Mouse (Mus musculus) midbrain, embryonic 13.5 days (tissue): ENCODE results near the gene Hoxd4. TPM values are rescaled to one million over a fixed set of nuclear protein-coding genes. Genes with fewer than 3 reads are reported as not detected.

Experiments
- ATAC-seq: fragments of 200-750 bp; cut with Nextera tagmentation; 2 replicates; pipeline ENCODE4 v1.8.0; 2017; ENCODE audit warnings: mild to moderate bottlenecking, moderate TSS enrichment, moderate library complexity
- H3K27ac ChIP-seq: fragments of 300-500 bp; sonication (generic); 2 replicates; pipeline ENCODE4 v1.5.1; 2015; ENCODE audit warnings: inconsistent platforms, mild to moderate bottlenecking, moderate library complexity
- H3K27me3 ChIP-seq: fragments of 300-500 bp; sonication (generic); 2 replicates; pipeline ENCODE4 v1.6.1; 2015; ENCODE audit warnings: mild to moderate bottlenecking, inconsistent platforms
- H3K36me3 ChIP-seq: fragments of 300-500 bp; sonication (generic); 2 replicates; pipeline ENCODE4 v1.6.1; 2015; ENCODE audit warnings: mild to moderate bottlenecking, inconsistent platforms
- H3K4me1 ChIP-seq: fragments of 300-500 bp; sonication (generic); replicated peaks from 2 replicates; pipeline ENCODE4 v1.6.1; 2015; ENCODE audit warnings: inconsistent platforms
- H3K4me2 ChIP-seq: fragments of 300-500 bp; sonication (generic); replicated peaks from 2 replicates; pipeline ENCODE4 v1.6.1; 2015; ENCODE audit warnings: moderate library complexity, mild to moderate bottlenecking, inconsistent platforms
- H3K4me3 ChIP-seq: fragments of 300-500 bp; sonication (generic); replicated peaks from 2 replicates; pipeline ENCODE4 v1.5.1; 2015; ENCODE audit warnings: mild to moderate bottlenecking, inconsistent platforms
- H3K9ac ChIP-seq: fragments of 300-500 bp; sonication (generic); replicated peaks from 2 replicates; pipeline ENCODE4 v1.6.1; 2015; ENCODE audit warnings: mild to moderate bottlenecking, inconsistent platforms
- H3K9me3 ChIP-seq: fragments of 300-500 bp; sonication (generic); 2 replicates; pipeline ENCODE4 v1.6.1; 2016; ENCODE audit warnings: mild to moderate bottlenecking, inconsistent platforms
- WGBS: fragments of 180-500 bp; shearing (Covaris S2); methylation state at CpG from one replicate; pipeline ENCODE4 v1.1.7; 2015; 5-methylcytosine and 5-hydroxymethylcytosine counted together
- polyA plus RNA-seq: library from polyadenylated mRNA; unstranded; fragments of >200 nt; fragmentation: Nextera tagmentation; extraction: Ambion mirVana; gene quantifications from 2 replicates; pipeline ENCODE4 v1.2.1, GENCODE M21; 2015

Hoxd4 gene
- polyA plus RNA-seq = not detected in 2 replicates

DNA sequence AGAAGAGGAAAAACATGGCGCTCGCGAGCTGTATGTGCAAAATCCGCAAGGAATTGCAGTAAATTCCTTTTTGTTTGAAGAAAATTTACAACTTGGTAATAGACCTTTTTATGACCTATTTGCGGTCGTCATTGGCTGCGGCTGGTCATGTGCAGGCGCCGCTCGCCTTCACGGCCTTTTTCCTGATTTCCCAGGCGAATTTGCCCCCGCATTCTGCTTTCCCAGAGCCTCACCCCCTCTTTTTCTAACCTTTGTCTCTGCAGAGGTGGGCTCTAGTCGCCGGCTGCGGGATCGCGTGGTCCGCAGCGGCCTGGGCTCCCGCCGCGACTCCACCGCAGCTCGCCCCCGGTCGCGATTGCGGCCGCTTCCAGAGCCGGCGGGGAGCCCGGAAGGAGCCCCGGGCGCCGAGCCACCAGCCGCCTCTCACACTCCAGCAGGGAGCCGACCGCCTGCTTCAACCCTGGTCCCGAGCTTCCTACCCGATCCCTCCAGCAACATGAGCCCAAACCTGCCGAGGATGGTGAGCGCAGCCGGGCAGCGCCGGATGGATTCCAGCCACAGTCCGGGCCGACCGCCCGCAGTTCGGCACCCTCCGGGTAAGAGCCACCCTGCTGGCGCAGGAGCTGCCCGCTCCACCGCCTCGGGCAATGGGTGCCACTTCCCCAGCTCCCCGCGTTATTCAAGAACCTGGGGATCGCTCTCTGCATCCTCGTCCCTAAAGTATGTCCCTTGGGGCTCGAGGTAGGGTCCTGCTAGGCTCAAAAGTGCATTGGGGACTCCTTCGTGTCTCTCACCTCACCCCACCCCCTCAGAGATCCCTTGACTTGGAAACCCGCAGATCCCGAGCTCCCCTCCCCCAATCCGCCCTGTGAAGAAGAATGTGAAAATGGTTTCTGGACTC lies at the start of gene Hoxd4, which contains the start of gene Hoxd3:
Hoxd4 (plus strand) TSS at position 209 of the 901 bp plus-strand sequence.
Hoxd3 (plus strand) TSS at position 207 of the 901 bp plus-strand sequence.
- H3K9ac ChIP-seq = no peak within 1 kb of the TSS

DNA sequence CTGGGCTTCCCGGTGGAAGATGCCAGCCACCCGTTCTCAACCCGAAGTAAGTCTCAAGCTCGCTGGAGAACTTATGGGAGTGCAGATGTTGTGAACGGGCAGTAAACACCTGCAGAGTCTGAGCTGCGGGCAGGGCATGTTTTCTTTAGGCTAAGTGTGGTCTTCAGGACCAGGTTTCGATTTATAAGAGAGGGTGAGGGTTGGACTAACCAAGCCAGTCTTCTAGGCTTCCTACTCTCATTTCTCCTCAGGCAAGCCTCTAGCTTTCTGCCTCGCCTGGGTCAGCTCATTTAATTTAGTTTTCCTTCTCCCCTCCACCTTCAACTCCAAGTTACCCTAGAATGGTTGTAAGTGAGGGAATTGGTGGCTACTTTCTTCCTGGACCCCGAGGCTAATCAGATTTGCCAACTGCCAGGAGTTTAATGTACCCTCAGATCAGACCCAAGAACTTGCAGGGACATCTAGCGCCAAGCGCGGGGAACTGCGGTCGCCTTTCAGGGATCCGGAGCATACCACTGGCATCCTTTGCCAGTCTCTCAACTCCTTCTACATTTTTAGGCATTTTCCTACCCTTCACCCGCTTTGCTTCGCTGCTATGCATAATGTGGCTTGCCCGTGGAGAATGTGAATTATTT lies 48.3 kb upstream of the Hoxd4 start:
- Histone ChIP-seq H3K36me3 (no peaks in the 10 kb centered on the region), H3K9me3 (no peaks in the 10 kb centered on the region), H3K4me1 (peaks cover 7% of the 10 kb centered on the region), H3K27ac (no peak overlapping the region), H3K4me3 (no peak overlapping the region), H3K9ac (no peak overlapping the region), H3K4me2 (no peak overlapping the region), H3K27me3 (peaks cover 99% of the 10 kb centered on the region)
- 5% methylated on average over 18 of the region's 18 CpGs for WGBS
- no peak for ATAC-seq

More for the DNA sequence above, at the start of gene Hoxd4, which contains the start of gene Hoxd3:
- peaks cover 99% of the 10 kb centered on the region for H3K27me3 ChIP-seq
- WGBS = 1% methylated on average over 65 of the region's 65 CpGs
- H3K4me3 ChIP-seq = peak within 1 kb of the TSS; percentile 12
- H3K27ac ChIP-seq = no peak within 1 kb of the TSS
- ATAC-seq = 0 out of 2 replicates have a peak, but pooled peaks have one; percentile 17
- H3K4me1 ChIP-seq = peaks cover 6% of the 10 kb centered on the region
- H3K9me3 ChIP-seq = no peaks in the 10 kb centered on the region
- H3K36me3 ChIP-seq = no peaks in the 10 kb centered on the region
- H3K4me2 ChIP-seq = peak within 1 kb of the TSS; percentile 34

DNA sequence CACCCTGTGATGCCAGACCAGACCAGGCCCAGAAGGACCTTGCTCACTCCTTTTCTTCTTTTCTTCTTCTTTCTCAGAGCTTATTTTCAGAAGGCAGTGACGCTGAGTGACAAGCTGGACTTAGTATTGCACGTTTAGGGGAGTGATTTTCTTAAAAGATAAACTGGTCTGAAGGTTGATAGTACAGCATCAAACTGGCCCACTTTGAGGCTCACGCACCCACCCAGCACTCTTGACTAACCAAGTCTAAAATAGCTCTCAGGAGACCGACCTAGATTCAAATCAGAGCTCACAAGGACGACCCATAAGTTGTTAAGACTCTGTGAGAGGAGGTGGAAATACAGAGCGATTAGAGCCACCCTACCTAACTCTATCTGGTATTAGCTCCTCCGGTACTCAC lies 45.3 kb upstream of the Hoxd4 start:
- ATAC-seq = no peak
- H3K27ac ChIP-seq = no peak overlapping the region

DNA sequence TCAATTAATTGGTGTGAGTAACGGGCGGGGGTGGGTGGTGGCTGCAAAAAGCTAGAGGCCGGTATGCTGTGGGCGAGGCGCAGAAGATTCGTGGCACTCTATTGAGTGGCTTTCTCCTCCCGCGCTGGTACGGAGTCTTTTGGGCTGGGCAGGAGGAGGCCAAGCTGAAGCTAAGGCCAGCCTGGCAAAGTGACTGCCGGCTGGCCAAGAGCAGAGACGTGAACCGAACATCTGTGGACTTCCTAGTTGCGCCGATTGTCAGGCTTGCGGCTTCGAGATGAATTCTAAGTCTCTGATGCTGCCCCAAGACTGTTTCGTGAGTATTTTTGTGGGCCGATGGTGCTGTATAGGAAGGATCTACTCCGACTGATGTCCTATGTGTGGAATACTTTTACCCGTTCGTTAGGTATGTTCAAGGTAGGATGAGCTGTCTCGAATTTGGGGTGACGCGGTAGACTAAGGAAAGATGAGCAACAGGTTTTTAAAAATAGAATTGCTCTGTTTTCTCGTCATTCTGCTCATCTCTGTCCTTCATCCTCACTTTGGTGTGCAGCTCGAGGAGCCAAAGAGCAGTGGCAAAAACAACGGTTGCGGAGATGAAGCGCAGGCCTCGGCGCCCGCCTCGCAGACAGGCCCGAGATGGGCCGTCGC lies 44.4 kb upstream of the Hoxd4 start:
- Histone ChIP-seq H3K4me1 (peaks cover 7% of the 10 kb centered on the region), H3K9ac (no peak overlapping the region), H3K4me2 (no peak overlapping the region), H3K27me3 (peaks cover 98% of the 10 kb centered on the region), H3K4me3 (no peak overlapping the region), H3K9me3 (no peaks in the 10 kb centered on the region), H3K27ac (no peak overlapping the region), H3K36me3 (no peaks in the 10 kb centered on the region)
- no peak for ATAC-seq
- 1% methylated on average over 36 of the region's 36 CpGs for WGBS

More for the DNA sequence above, 45.3 kb upstream of the Hoxd4 start:
- Histone ChIP-seq H3K9ac (no peak overlapping the region), H3K9me3 (no peaks in the 10 kb centered on the region), H3K27me3 (peaks cover 98% of the 10 kb centered on the region), H3K4me1 (peaks cover 10% of the 10 kb centered on the region), H3K4me3 (no peak overlapping the region), H3K36me3 (no peaks in the 10 kb centered on the region), H3K4me2 (no peak overlapping the region)
- 1% methylated on average over 7 of the region's 7 CpGs for WGBS

DNA sequence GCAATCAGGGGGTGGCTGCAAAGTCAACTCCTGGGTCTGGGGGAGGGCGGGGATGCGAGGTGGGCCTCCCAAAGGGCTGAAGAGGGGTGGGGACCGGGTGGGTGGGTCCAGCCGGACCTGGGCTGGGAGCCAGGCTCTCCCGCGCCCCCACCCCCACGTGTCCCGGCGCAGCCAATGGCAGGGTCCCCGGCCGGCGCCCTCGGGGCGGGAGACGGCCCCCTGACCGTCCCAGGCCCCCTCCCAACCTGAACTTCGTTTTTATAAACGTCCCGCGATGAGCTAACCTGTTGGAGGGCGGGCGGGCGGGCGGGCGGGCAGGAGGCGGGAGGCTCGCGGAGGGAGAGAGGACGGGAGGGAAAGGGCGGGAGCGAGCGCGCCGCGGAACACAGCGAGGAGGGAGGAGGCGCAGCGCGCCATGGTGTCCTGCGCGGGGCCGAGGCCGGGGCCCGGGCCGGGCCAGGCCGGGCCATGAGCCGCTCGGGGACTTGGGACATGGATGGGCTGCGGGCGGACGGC lies 43.8 kb upstream of the Hoxd4 start, which contains the start of gene Hoxd13:
Hoxd13 (plus strand) TSS at position 469 of the 516 bp plus-strand sequence.
- Histone ChIP-seq H3K9ac (0 out of 2 replicates have a peak within 1 kb of the TSS, but pooled peaks have one; percentile 32), H3K4me3 (peak within 1 kb of the TSS; percentile 27), H3K9me3 (no peaks in the 10 kb centered on the region), H3K36me3 (no peaks in the 10 kb centered on the region), H3K4me1 (peaks cover 11% of the 10 kb centered on the region), H3K27ac (no peak within 1 kb of the TSS), H3K27me3 (peaks cover 98% of the 10 kb centered on the region), H3K4me2 (peak within 1 kb of the TSS; percentile 49)
- 0% methylated on average over 8 of the region's 51 CpGs for WGBS
- peak; percentile 47; the same call in 1 of the 2 replicates for ATAC-seq

DNA sequence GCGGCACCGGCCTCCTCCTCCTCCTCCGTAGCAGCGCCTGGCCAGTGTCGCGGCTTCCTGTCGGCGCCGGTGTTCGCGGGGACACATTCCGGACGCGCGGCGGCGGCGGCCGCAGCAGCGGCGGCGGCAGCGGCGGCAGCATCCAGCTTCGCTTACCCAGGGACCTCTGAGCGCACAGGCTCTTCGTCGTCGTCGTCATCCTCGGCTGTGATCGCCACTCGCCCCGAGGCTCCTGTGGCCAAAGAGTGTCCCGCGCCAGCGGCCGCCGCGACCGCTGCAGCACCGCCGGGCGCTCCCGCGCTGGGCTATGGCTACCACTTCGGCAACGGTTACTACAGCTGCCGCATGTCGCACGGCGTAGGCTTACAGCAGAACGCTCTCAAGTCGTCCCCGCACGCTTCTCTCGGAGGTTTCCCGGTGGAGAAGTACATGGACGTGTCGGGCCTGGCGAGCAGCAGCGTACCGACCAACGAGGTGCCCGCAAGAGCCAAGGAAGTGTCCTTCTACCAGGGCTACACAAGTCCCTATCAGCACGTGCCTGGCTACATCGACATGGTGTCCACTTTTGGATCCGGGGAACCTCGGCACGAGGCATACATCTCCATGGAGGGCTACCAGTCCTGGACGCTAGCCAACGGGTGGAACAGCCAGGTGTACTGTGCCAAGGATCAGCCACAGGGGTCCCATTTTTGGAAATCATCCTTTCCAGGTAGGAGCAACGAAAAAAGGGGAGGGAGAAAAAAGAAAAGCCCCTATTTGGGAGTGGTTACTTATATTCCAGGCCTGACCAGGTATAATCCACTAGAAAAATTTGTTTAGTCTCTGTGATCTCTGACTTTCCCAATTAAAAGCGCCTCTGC lies 43.1 kb upstream of the Hoxd4 start:
- H3K27ac ChIP-seq = no peak overlapping the region
- H3K4me1 ChIP-seq = peaks cover 12% of the 10 kb centered on the region
- H3K4me2 ChIP-seq = peak overlapping the region; percentile 49
- peaks cover 98% of the 10 kb centered on the region for H3K27me3 ChIP-seq
- under 1% methylated on average over 50 of the region's 74 CpGs for WGBS
- peak overlapping the region; percentile 27 for H3K4me3 ChIP-seq
- ATAC-seq = peak; percentile 70
- no peaks in the 10 kb centered on the region for H3K36me3 ChIP-seq
- H3K9ac ChIP-seq = 0 out of 2 replicates have a peak overlapping the region, but pooled peaks have one; percentile 32
- no peaks in the 10 kb centered on the region for H3K9me3 ChIP-seq

DNA sequence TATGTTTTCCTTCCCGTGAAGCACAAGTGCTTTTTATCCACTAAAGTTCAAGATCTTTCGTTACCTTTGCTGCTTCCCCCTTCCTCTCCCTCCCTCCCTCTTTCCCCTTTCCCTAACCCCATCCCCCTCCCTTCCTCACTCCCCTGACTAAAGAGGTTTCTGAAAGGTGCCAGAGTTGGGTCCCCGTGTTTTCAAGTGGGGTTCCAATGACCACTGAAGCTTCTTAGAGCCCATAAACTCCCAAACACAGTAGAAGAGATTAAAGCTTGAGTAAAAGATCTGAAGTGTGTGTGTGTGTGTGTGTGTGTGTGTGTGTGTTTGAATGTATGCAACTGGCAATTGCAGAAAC lies 42.5 kb upstream of the Hoxd4 start:
- H3K4me3 ChIP-seq = no peak overlapping the region
- H3K4me1 ChIP-seq = peaks cover 12% of the 10 kb centered on the region
- H3K9me3 ChIP-seq = no peaks in the 10 kb centered on the region
- H3K4me2 ChIP-seq = no peak overlapping the region
- peaks cover 98% of the 10 kb centered on the region for H3K27me3 ChIP-seq
- no peak overlapping the region for H3K9ac ChIP-seq
- no peak for ATAC-seq
- 1% methylated on average over 3 of the region's 3 CpGs for WGBS
- H3K27ac ChIP-seq = no peak overlapping the region
- no peaks in the 10 kb centered on the region for H3K36me3 ChIP-seq

DNA sequence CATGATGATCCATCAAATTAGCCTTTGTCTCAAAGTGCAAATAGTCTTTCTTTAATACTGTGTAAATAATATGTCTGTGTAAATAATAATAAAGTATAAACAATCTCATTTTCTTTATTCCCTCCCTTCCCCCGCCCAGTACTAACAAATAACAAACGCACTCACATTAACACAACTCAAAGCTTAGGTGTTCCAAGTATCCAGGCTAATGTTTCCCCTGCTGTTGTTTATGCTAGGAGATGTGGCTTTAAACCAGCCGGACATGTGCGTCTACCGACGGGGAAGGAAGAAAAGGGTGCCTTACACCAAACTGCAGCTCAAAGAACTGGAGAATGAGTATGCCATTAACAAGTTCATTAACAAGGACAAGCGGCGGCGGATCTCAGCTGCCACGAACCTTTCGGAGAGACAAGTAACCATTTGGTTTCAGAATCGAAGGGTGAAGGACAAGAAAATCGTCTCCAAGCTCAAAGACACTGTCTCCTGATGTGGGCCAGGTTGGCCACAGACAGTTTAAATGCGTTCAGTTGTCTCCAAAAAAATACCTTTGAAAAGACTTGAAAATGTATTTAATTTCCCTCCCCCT lies 42.0 kb upstream of the Hoxd4 start:
- Histone ChIP-seq H3K4me3 (no peak overlapping the region), H3K9ac (no peak overlapping the region), H3K9me3 (no peaks in the 10 kb centered on the region), H3K36me3 (no peaks in the 10 kb centered on the region), H3K4me2 (no peak overlapping the region), H3K27me3 (peaks cover 98% of the 10 kb centered on the region), H3K4me1 (peaks cover 12% of the 10 kb centered on the region), H3K27ac (no peak overlapping the region)
- 3% methylated on average over 14 of the region's 14 CpGs for WGBS
- no peak for ATAC-seq

DNA sequence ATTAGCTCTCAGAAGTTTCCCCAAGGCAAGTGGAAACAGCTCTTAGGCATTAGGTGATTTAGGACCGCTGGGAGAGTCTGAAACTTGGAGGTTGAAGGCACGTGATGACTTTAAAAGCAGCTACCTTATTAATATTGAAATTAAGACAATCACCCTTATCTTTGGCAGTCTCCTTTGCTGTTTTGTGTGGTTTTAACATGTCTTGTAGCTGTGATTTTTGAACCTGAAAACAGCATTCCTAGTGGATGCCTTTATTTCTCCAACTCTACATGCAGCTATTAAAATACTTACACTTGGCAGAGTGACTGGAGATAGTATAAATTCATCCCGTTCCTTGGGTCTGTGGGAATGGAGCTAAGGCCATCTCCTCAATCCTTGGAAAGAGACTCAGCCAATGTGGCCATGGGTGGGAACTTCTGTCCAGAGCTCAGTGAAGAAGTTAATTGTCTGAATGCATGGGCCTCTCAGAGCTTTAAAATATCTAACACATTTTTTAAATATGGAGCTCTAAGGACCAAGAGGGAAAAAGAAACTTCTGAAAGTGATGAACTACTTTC lies 41.0 kb upstream of the Hoxd4 start:
- no peak overlapping the region for H3K4me2 ChIP-seq
- 1% methylated on average over 3 of the region's 3 CpGs for WGBS
- H3K9ac ChIP-seq = no peak overlapping the region
- no peaks in the 10 kb centered on the region for H3K36me3 ChIP-seq
- no peak overlapping the region for H3K27ac ChIP-seq
- ATAC-seq = no peak
- H3K4me3 ChIP-seq = no peak overlapping the region
- H3K4me1 ChIP-seq = peaks cover 12% of the 10 kb centered on the region
- H3K27me3 ChIP-seq = peaks cover 99% of the 10 kb centered on the region
- no peaks in the 10 kb centered on the region for H3K9me3 ChIP-seq

DNA sequence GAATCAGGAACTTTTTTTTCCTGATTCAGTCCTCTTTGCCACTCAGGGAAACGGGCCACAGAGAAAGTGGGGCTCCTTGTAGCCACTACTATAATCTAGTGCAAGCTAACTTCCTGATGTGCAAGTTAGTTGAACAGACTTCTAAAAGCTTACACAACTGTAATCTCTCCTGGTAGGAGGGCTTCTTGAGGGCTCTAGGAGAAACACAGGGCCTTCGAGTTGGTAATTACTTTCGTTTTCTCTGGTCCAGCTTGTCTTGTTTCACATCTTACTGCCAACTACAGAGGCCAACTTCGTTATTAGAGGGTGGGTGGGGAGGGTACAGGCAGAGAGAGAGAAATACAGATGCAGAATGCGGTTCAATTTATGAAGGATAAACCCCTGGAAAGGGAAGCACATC lies 39.9 kb upstream of the Hoxd4 start:
- ATAC-seq = no peak
- Histone ChIP-seq H3K27me3 (peaks cover 99% of the 10 kb centered on the region), H3K4me2 (no peak overlapping the region), H3K4me3 (no peak overlapping the region), H3K36me3 (no peaks in the 10 kb centered on the region), H3K4me1 (peaks cover 12% of the 10 kb centered on the region), H3K9ac (no peak overlapping the region), H3K27ac (no peak overlapping the region), H3K9me3 (no peaks in the 10 kb centered on the region)
- WGBS = 7% methylated on average over 5 of the region's 5 CpGs
